Mouse (Mus musculus) retina, embryonic 14.5 days (tissue): ENCODE results near the gene Tnip1.

Experiments
- DNase-seq: peaks from one replicate; pipeline ENCODE4 v3.0.0-alpha.2; 2015; ENCODE audit warnings: low spot score

The Tnip1 gene

GRCm38 (mm10) chr11:54878893-54879292 is 83.8 kb downstream of the Tnip1 start:
- DNase-seq, result no peak

DNA sequence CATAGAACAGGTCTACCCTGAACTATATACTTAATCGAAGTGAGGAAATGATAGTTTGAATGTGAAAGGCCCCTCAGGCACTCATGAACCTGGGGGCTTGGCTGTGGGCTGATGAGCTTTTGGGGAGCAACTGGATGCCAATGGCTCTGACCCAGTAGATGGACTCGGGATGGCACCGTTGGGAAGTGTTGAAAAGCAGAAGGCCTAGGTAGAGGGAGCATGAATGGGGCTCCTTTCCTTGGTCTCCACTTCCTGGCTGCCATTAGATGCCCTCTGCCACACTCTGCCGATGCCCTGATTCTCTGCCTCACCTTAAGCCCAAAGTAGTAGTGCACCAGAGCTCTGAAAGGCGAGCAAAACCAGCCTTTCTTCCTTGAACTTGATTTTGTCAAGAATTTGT is 86.7 kb downstream of the Tnip1 start:
- no peak for DNase-seq

DNA sequence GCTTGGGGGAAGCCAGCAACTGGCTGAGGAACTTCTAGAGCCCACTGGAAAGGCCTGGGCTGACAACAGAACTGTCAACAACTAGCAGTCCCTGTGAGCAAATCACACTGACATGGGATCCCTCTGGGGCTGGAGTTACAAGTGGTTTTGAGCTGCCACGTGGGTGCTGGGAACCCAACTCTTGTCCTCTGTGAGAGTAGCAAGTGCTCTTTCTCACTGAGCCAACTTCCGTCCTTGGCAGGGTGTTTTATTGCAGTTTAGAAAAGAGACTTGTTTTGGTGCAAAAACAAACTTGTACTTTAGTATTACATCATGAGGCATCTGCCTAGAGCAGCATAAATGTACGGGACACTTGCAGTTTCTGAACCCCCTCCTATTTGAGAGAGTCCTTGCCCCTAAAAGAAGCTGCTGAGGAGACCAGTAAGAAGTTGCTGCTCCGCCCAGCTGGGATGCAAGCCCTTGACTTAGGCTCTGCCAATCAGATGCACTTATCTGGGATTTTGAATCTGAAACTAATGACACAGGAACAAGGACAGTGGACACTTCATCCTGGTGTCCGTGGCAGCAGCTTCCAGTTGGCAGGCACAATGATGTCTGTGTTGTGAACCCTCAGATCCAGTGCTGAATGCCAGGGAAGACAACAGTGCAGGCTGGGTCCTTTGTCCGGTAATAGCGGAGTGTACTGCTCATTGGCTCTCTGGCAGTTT is 90.7 kb downstream of the Tnip1 start:
- DNase-seq, result no peak

DNA sequence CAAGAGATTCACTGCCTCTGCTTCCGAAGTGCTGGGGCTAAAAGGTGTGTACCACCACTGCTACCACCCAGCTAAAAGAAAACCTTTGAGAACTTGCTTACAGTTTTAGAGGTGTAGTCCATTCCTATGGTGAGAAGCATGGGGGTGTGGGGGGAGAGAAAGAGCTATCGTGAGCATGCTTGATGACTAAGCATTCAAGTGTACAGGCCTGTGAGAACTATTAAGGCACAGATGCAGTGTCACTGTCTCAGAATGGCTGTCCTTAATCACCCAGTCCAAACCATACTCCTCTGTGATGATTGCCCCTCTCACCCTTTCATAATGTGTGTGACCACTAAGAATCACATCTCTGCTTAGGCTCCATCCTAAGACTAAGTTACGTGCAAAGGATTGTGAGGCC is 93.4 kb downstream of the Tnip1 start:
- DNase-seq, result no peak

GRCm38 (mm10) chr11:54868445-54868844 is 94.3 kb downstream of the Tnip1 start:
- no peak for DNase-seq

- DNase-seq, result no peak
These were observed 94.7 kb downstream of the Tnip1 start for GRCm38 (mm10) chr11:54867903-54868434.

DNA sequence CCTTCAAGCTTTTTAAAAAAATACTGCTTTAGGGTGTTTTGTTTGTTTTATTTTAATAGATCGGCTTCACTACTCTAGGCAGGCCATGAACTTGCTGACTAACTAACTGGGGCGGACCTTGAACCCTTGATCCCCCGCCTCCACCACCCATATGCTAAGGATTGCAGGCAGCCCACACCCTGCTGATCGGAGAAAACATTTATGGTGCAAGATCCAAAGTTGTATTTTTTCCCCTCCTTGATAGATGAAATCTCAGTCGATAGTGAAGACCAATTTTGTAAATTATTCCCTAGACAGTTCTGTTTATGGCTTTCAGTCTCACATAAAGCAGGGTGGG is 95.7 kb downstream of the Tnip1 start:
- peak; percentile 51 for DNase-seq

GRCm38 (mm10) chr11:54866119-54867048 is 96.3 kb downstream of the Tnip1 start, which contains the start of gene Hint1:
TSS of gene Hint1 (plus strand) at chr11:54866383.
- DNase-seq, result peak; percentile 94

DNA sequence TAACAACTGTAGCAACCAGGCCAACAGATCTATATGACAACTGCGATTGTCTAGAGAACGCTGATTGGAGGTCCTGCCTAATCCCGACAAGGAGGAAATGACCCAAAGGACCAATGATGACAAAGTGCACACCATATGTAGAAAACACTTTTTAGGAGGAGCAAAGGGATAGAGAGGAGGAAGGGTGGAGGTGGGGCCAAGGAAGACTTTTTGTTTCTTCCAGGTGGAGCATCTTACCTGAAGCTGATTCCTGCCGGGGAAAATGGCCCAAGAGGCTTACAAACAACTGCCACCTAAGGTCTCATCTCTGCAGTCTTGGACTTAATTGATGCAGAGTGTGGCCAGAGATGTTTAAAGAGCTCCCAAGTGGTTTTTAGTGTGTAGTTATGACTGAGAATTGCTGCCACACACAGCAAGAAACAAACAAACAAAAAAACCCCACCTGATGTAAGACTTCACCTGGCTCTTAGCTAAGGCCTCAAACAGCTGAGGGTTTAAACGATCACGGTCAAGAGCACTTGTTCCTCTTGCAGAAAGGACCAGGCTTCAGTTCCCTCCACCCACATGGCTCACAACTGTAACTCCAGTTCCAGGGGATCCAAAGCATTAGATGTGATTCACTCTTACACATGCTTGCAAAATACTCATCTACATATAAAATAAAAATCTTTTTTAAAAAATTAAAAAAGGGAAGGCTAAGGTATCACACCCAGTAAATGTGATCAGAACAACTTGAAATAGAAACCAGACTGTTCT is 97.2 kb downstream of the Tnip1 start:
- no peak for DNase-seq

GRCm38 (mm10) chr11:54862621-54863520 is 99.8 kb downstream of the Tnip1 start:
- DNase-seq, result peak; percentile 82

DNA sequence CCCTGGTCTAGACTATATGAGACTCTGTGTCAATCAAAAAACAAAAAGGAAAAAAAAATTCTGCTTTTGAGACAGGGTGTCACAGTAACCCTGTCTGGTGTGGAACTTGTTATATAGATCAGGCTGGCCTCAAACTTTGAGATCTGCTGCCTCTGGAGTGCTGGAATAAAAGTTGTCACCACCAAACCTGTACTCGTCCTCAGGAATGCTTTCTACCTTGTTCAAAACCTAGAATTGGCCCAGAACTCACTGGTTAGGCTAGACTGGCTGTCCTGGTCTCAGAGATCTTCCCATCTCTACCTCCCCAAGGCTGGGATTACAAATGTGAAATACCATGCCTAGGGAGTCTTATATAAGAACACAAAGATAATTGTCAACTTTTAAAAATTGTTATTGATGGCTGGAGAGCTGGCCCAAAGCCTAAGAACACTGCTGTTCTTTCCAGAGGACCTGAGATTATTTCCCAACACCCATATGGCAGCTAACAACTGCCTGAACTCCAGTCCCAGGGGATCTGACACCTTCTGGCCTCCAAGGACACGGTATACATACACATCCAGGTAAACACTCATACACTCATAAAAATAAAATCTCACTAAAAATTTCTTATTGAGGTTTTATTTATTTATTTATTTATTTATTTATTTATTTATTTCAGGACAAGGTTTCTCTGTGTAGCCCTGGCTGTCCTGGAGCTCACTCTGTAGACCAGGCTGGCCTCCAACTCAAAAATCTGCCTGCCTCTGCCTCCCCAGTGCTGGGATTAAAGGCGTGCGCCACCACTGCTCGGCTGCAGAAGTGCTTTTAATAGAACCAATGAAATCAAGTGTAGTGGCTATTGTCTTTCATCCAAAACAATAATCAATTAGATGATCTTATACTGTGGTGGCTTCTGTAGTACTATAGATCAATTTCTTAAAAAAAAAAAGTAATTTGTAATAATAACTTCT is 101.0 kb downstream of the Tnip1 start:
- DNase-seq, result no peak
